Mouse (Mus musculus) gastrocnemius, adult 8-10 months (tissue): ENCODE data around the gene Rtca. TPM values are rescaled to one million over a fixed set of nuclear protein-coding genes. Genes with fewer than 3 reads are reported as not detected.

Experiments
- DNase-seq, 2 experiments: peaks; one replicate each; pipeline ENCODE4 v3.0.0; 2022; ENCODE audit warnings: low spot score in 2 of 2
- total RNA-seq, 4 experiments: library from RNA; stranded (reverse); gene quantifications; 2 replicates each; pipeline ENCODE4 v1.2.4; 2022

Rtca gene
- total RNA-seq: 10 to 100 TPM; 21.7 to 28.9 (median 24.1) TPM

GRCm38 (mm10) chr3:116507772-116508351, at the start of gene Rtca:
Rtca (minus strand) TSS chr3:116508208.
- DNase-seq: peak; percentile 97 to 98

- DNase-seq: no peak
These were observed 43.4 kb upstream of the Rtca start for GRCm38 (mm10) chr3:116551362-116551761.

GRCm38 (mm10) chr3:116547430-116547829, 39.4 kb upstream of the Rtca start:
- no peak for DNase-seq

GRCm38 (mm10) chr3:116542532-116542931, 34.5 kb upstream of the Rtca start:
- DNase-seq: no peak

- no peak for DNase-seq
These were observed 34.1 kb upstream of the Rtca start for GRCm38 (mm10) chr3:116542070-116542469.

- DNase-seq: no peak
These were observed 29.2 kb upstream of the Rtca start for GRCm38 (mm10) chr3:116537200-116537573.

GRCm38 (mm10) chr3:116536428-116537199, 28.6 kb upstream of the Rtca start:
- no peak for DNase-seq

- DNase-seq: no peak
These were observed 22.8 kb upstream of the Rtca start for GRCm38 (mm10) chr3:116530826-116531225.

GRCm38 (mm10) chr3:116529741-116530140, 21.7 kb upstream of the Rtca start:
- DNase-seq: no peak

- DNase-seq: no peak
These were observed 12.2 kb upstream of the Rtca start for GRCm38 (mm10) chr3:116520141-116520761.

GRCm38 (mm10) chr3:116512904-116513716, 5.1 kb upstream of the Rtca start, which contains the start of gene Dbt:
Dbt (plus strand) TSS chr3:116513070.
- DNase-seq: peak; percentile 81 to 86

- peak in 1 of 2 experiments; percentile 36 for DNase-seq
These were observed 4.3 kb upstream of the Rtca start for GRCm38 (mm10) chr3:116512151-116512903.

- DNase-seq: no peak
These were observed 12.3 kb downstream of the Rtca start for GRCm38 (mm10) chr3:116495671-116496070.

GRCm38 (mm10) chr3:116493658-116494057, 14.3 kb downstream of the Rtca start:
- no peak for DNase-seq

- no peak for DNase-seq
These were observed 16.0 kb downstream of the Rtca start for GRCm38 (mm10) chr3:116491923-116492454.

- DNase-seq: no peak
These were observed 17.1 kb downstream of the Rtca start for GRCm38 (mm10) chr3:116490920-116491319.

- no peak for DNase-seq
These were observed 24.7 kb downstream of the Rtca start for GRCm38 (mm10) chr3:116483271-116483670.

- DNase-seq: no peak
These were observed 25.3 kb downstream of the Rtca start for GRCm38 (mm10) chr3:116482724-116483123.

GRCm38 (mm10) chr3:116480937-116481336, 27.1 kb downstream of the Rtca start:
- DNase-seq: no peak

- no peak for DNase-seq
These were observed 27.9 kb downstream of the Rtca start for GRCm38 (mm10) chr3:116480119-116480518.

GRCm38 (mm10) chr3:116477351-116477750, 30.7 kb downstream of the Rtca start:
- DNase-seq: no peak
